Mouse (Mus musculus) kidney, adult 18-20 months (tissue): ENCODE data around the gene Kdsr.
A peak's percentile ranks its signal among the peaks of the same experiment; 100 is the strongest.

Experiments used
- DNase-seq: peaks from one replicate; pipeline ENCODE4 v3.0.0; 2021

Kdsr gene

DNA sequence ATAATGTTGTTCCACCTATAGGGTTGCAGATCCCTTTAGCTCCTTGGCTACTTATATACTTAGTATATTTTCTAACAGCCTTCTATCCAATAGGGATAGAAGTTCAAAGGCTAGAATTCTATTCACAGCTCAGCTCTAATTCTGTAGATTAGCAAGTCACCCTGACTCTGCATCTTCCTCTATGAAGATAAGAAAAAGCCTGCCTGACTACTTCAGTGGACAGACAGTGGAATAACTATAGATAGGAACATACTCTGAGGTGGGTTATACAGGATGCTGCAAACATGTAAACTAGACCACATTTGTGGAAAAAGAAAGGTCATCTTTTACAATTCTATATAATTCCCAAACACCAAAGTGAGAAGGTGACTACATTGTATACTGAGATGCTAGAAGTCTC lies 66.9 kb downstream of the Kdsr start:
- no peak for DNase-seq

DNA sequence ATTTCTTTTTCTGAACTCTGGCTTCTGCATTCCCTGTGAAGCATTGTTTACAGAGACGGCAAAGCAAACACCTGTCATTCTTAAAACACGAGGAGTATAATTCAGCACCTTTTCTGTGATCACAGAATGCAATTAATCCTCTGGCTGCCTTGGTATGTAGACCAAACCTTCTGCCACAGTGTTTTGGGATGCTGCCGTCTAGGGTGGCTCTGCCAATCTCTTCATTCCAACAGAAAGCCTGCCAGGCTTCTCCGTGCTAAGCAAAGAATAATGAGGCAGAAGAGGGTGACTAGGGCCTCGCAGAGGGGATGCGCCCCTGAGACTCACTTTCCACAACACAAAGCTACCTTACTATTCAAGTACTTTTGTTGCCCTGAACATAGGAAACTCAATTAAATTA lies 68.6 kb downstream of the Kdsr start:
- DNase-seq = no peak

- DNase-seq = no peak
These were observed 71.4 kb downstream of the Kdsr start for GRCm38 (mm10) chr1:106688161-106688516.

DNA sequence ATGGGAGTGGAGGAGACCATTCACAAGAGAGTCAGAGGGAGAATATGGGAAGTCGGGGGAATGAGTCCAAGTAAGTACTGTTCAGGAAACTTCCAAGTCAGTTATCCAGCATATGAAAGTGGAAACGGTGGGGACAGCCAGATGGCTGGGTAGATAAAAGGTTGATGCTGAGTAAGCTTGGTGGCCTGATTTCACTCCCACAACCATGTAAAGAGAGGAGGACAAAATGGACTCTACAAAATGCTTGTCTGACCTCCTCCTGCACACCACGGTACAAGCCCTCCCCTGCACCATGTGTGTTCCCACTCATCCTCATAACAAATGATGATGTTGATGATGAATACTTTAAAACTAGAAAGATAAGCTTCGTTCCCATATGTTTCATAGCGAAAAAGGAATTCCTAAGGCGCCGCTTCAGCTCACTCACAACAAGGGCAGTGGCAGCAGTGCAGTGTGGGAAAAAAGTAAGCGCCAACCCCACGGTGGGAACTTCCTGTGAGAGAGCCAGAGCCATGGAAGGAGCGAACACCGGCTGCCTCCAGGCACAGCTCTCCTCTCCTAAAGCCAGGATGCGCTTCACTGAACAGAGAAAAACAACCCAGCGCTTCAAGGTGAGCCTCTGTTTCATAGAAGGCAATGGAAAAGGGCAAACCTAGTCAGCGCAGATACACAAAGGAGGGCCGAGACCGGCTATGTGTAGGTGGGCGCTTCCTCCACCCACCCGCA lies 71.9 kb downstream of the Kdsr start:
- peak; percentile 66 for DNase-seq

DNA sequence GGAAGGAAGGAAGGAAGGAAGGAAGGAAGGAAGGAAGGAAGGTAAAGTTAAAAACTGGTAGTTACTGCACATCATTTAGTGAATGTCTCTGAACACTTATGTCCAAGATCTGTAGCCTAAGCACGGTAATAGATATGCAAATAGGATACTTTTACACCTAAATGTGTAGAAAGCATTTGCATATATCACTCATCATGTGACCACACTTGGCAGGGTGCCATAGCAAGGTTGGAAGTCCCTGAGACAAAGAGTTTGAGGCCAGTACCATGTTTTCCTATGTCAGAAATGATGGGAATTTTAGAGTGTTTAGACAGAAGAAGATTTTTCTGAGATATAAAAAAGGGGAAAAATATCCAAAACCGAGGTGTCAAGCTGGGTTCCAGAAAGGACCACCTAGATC lies 73.8 kb downstream of the Kdsr start:
- DNase-seq = no peak

- DNase-seq = no peak
These were observed 75.0 kb downstream of the Kdsr start for GRCm38 (mm10) chr1:106684546-106684945.

GRCm38 (mm10) chr1:106682829-106683228 lies 76.7 kb downstream of the Kdsr start:
- DNase-seq = no peak

GRCm38 (mm10) chr1:106679800-106680515 lies 79.6 kb downstream of the Kdsr start:
- DNase-seq = no peak

DNA sequence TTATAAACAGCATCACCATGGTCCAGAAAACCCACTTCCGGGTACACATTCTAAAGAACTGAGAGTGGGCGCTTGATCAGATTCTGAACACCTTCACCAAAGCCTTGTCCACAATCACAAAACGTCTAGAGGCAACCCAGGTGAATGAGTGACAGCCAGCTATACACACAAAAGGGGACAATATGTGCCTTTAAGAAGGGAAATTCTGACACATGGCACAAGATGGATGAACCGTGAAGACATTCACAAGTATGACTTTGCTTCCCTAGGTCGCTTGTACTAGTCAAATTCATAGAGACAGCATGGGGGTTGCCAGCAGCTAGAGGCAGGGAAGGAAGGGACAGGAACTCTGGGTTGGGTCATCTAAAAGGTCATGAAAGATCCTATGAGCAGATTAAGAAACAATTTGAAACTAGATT lies 81.5 kb downstream of the Kdsr start:
- DNase-seq = no peak
